Mouse (Mus musculus): ENCODE results near the gene Vmn1r41. TPM values are rescaled to one million over a fixed set of nuclear protein-coding genes. Genes with fewer than 3 reads are reported as not detected.

Gene Vmn1r41
- not detected for total RNA-seq (2021)

DNA sequence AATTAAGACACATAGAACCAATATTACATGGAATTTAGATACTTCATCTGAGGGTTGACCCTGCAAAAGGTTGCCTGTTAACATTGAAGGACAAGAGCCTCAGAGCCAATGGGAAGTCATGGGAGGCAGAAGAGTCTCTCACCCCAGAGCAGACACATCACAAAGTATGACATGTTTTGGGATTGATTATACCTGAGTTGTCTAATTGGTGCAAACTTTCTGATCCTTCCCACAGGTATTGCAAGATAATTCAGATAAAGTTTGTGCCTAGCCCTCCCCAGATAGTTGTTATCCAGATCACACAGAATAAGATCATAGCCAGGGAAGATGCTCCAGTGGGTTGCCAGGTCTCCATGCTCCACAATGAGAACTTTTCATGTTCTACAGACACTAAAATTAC is at the start of gene Vmn1r41:
TSS of gene Vmn1r41 (plus strand) at position 301 of the 400 bp plus-strand sequence.
- intact Hi-C loops (cut with DNase I) = no loop called here
- no peak for DNase-seq (ENCODE audit: low spot score in 2 of 2)

DNA sequence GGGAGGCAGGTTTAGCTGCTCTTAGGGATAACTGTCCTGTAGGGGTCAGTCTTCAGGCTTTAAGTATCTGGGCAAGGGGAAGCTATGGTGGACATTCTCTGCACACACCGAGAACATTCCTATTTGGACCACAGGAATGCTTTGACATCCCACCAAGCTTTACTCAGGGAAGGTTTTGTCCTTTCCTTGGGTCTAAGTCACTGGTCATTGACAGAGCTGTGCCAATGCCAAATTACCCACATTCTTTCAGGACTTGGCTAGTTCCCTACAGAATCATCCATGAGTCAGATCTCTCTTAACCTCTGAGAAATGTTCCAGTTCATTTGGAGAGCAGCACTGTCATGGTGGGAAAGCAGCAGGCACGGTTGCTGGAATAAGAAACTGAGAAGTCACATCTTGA is 33.9 kb upstream of the Vmn1r41 start:
- intact Hi-C loops (cut with DNase I) = no loop called here
- DNase-seq (ENCODE audit: low spot score in 2 of 2) = no peak

DNA sequence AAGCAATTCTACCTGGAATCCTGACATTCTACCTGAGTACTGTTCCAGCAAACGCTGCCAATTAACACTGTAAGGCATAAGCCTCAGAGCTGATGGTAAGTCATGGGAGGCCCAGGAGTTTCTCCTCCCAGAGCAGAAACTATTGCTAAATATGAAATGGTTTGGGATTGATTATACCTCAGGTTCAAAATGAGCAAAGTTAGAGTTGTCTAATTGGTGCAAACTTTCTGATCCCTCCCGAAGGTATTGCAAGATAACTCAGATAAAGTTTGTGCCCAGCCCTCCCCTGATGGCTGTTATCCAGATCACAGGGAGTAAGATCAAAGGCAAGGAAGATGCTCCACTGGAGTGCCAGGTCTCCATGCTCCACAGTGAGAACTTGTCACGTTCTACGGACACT is 33.3 kb upstream of the Vmn1r41 start, which contains the start of gene Vmn1r40:
TSS of gene Vmn1r40 (plus strand) at position 301 of the 400 bp plus-strand sequence.
- intact Hi-C loops (cut with DNase I) = no loop called here
- DNase-seq (ENCODE audit: low spot score in 2 of 2) = no peak

DNA sequence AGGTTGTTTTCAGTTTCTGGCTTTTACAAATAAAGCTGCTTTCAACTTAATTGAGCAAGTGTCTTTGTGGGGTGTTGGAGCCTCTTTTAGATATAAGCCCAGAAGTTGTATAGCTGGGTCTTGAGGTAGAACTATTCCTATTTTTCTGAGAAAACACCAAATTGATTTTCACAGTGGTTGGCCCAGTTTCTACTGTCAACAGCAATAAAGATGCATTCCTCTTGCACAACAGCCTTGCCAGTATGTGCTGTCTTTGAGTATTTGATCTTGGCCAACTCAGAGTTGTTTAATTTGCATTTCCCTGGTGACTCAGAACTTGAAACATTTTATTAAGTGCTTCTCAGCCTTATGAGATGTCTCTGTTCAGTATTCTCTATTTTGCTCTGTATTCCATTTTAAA is 22.5 kb upstream of the Vmn1r41 start:
- no peak for DNase-seq (ENCODE audit: low spot score in 2 of 2)
- intact Hi-C loops (cut with DNase I) = no loop called here

DNA sequence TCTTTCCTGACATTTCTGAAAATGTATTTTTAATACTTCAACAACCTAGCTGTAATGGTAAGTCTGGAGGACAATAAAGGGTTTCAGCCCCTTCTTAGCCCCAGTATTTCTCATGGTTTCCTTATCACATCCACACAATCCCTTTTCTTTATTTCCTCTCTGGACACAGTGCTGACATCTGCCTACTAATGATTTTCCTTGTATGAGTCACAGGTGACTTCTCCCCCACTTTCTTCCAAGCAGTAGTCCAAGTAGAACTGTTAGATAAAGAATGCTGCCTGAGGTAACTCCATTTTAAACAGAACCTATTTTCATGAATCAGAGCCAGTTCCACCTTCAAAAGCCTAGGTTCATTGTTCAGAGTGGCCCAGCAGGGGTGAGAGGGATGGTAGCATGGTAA is 2.2 kb downstream of the Vmn1r41 start:
- intact Hi-C loops (cut with DNase I) = no loop called here
- DNase-seq (ENCODE audit: low spot score in 2 of 2) = no peak

DNA sequence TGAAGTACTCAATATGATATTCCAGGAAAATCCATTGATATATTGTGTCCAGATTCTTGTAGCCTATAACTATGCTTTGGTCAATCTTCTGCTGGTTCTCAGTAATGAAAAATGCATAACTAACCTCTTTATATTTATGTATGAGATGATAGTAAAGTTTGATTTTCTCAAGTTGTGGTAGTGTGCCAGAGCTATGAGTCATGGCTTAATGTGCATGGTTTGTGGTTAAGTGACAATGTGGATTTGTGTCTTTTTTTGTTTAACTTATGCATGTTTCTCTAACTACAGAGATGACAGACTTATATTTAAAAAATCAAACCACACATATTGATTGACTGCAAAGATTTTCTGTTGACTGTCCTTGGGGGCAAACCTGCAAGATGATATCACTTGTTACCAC is 49.7 kb downstream of the Vmn1r41 start:
- intact Hi-C loops (cut with DNase I) = no loop called here
- no peak for DNase-seq (ENCODE audit: low spot score in 2 of 2)

Other genes starting within 250 kb of the Vmn1r41 start
- 10 to 100 TPM; 74.4 to 91.7 TPM for gene Chchd6, start 145.1 kb upstream of the Vmn1r41 start, total RNA-seq (2021)
- gene Txnrd3, start 96.8 kb upstream of the Vmn1r41 start, total RNA-seq (2021) = 1 to 10 TPM; 3.3 to 4.6 TPM
- not detected for gene Vmn1r40, start 33.2 kb upstream of the Vmn1r41 start, total RNA-seq (2021)
- gene Vmn1r42, start 135.6 kb downstream of the Vmn1r41 start, total RNA-seq (2021) = not detected
- gene Vmn1r43, start 135.6 kb downstream of the Vmn1r41 start, total RNA-seq (2021) = not detected
- gene Vmn1r44, start 142.9 kb downstream of the Vmn1r41 start, total RNA-seq (2021) = not detected
- not detected for gene Vmn1r45, start 199.8 kb downstream of the Vmn1r41 start, total RNA-seq (2021)
- gene Vmn1r46, start 228.5 kb downstream of the Vmn1r41 start, total RNA-seq (2021) = not detected